Mouse (Mus musculus) G1E (cell line): ENCODE measurements around the gene Phactr3. TPM values are rescaled to one million over a fixed set of nuclear protein-coding genes. Genes with fewer than 3 reads are reported as not detected.

ENCODE experiments used
- ATAC-seq: 2 replicates; pipeline ENCODE4 v1.8.0; 2016; ENCODE audit warnings: mild to moderate bottlenecking; ENCODE audit not compliant: insufficient number of reproducible peaks, poor library complexity, low FRiP score, severe bottlenecking; ENCODE audit errors: extremely low read depth
- DNase-seq: peaks from one replicate; pipeline ENCODE4 v3.0.0; 2012; ENCODE audit warnings: low spot score
- H3K27me3 ChIP-seq: 2 replicates; pipeline ENCODE4 v1.6.1; 2012; ENCODE audit warnings: mild to moderate bottlenecking, low read length, inconsistent platforms; ENCODE audit not compliant: insufficient read depth
- H3K36me3 ChIP-seq: replicated peaks from 2 replicates; pipeline ENCODE3; 2012; ENCODE audit warnings: mild to moderate bottlenecking, inconsistent platforms
- H3K4me1 ChIP-seq: 2 replicates; pipeline ENCODE4 v1.6.1; 2012; ENCODE audit warnings: low read depth, low read length, inconsistent platforms, mixed read lengths; ENCODE audit not compliant: insufficient read depth
- H3K4me3 ChIP-seq: 2 replicates; pipeline ENCODE4 v1.5.1; 2012; ENCODE audit warnings: low read depth, mild to moderate bottlenecking, inconsistent platforms, low read length, moderate library complexity, mixed read lengths
- H3K9me3 ChIP-seq: replicated peaks from 2 replicates; pipeline ENCODE4 v1.6.1; 2012; ENCODE audit warnings: inconsistent platforms
- CTCF ChIP-seq: IDR thresholded peaks from 2 replicates; pipeline ENCODE4 v1.5.1; 2012; ENCODE audit warnings: low read depth, low read length, inconsistent platforms, mixed read lengths
- GATA1 ChIP-seq: IDR thresholded peaks from 2 replicates; pipeline ENCODE4 v1.6.1; 2012; ENCODE audit warnings: borderline replicate concordance, low read length, inconsistent platforms, mixed read lengths
- GATA2 ChIP-seq: IDR thresholded peaks from 2 replicates; pipeline ENCODE4 v1.6.1; 2012; ENCODE audit warnings: low read depth, low read length, inconsistent platforms, borderline replicate concordance
- POLR2AphosphoS5 ChIP-seq: IDR thresholded peaks from 2 replicates; pipeline ENCODE4 v1.6.1; 2012; ENCODE audit warnings: low read depth, low read length, inconsistent platforms; ENCODE audit not compliant: insufficient replicate concordance
- TAL1 ChIP-seq: conservative IDR thresholded peaks from 2 replicates; pipeline ENCODE4 v1.6.1; 2012; ENCODE audit warnings: low read depth, low read length, inconsistent platforms, mixed read lengths
- polyA plus RNA-seq: library from polyadenylated mRNA; stranded (reverse); fragments of >175 nt; gene quantifications from 2 replicates; pipeline ENCODE4 v1.2.3, GENCODE M21; 2012
- total RNA-seq, 2 experiments: library from RNA; stranded (forward) in 1 of 2; stranded (reverse) in 1 of 2; fragments of 200-1000 nt in 1 of 2; fragments of >200 nt in 1 of 2; fragmentation: Nextera tagmentation in 1 of 2; gene quantifications; 2 replicates each; pipeline ENCODE4 v1.2.3; 2014 to 2017

Gene Phactr3
- total and polyA plus RNA-seq, 3 experiments: 0.05 TPM; not detected in 2

- H3K27me3 ChIP-seq: no peaks in the 10 kb centered on the region
Measured at GRCm38 (mm10) chr2:178342597-178342996, 223.8 kb downstream of the Phactr3 start.

More at GRCm38 (mm10) chr2:178342597-178342996, 223.8 kb downstream of the Phactr3 start:
- ATAC-seq (no peak), DNase-seq (no peak)
- no peak for TF ChIP-seq GATA1
- no peak for TF ChIP-seq CTCF
- TF ChIP-seq TAL1: no peak
- TF ChIP-seq POLR2AphosphoS5: no peak
- TF ChIP-seq GATA2: no peak
- Histone ChIP-seq H3K4me3 (no peak overlapping the region), H3K9me3 (peaks cover 18% of the 10 kb centered on the region), H3K36me3 (no peaks in the 10 kb centered on the region), H3K4me1 (no peaks in the 10 kb centered on the region)

Other genes with a start within 250 kb of the Phactr3 start
- gene Gm14327, start 221.9 kb upstream of the Phactr3 start, total RNA-seq (2014; fragmentation: Nextera tagmentation): not detected in 2 replicates
- 0.52 and 0.82 TPM in 2 replicates for gene Gm14327, start 221.9 kb upstream of the Phactr3 start, total RNA-seq (2017)
- not detected in 2 replicates for gene Gm14327, start 221.9 kb upstream of the Phactr3 start, polyA plus RNA-seq
- gene Zfp972, start 193.4 kb upstream of the Phactr3 start, total RNA-seq (2014; fragmentation: Nextera tagmentation): 8.1 and 10.3 TPM in 2 replicates
- 21.9 and 22.0 TPM in 2 replicates for gene Zfp972, start 193.4 kb upstream of the Phactr3 start, total RNA-seq (2017)
- 0.67 and 0.72 TPM in 2 replicates for gene Zfp972, start 193.4 kb upstream of the Phactr3 start, polyA plus RNA-seq
- 50.0 and 62.9 TPM in 2 replicates for gene Gm14326, start 161.7 kb upstream of the Phactr3 start, total RNA-seq (2014; fragmentation: Nextera tagmentation)
- 24.6 and 31.5 TPM in 2 replicates for gene Gm14326, start 161.7 kb upstream of the Phactr3 start, total RNA-seq (2017)
- 1.7 and 1.8 TPM in 2 replicates for gene Gm14326, start 161.7 kb upstream of the Phactr3 start, polyA plus RNA-seq
- 151 and 161 TPM in 2 replicates for gene Zfp971, start 95.7 kb upstream of the Phactr3 start, total RNA-seq (2014; fragmentation: Nextera tagmentation)
- gene Zfp971, start 95.7 kb upstream of the Phactr3 start, total RNA-seq (2017): 45.7 and 53.7 TPM in 2 replicates
- gene Zfp971, start 95.7 kb upstream of the Phactr3 start, polyA plus RNA-seq: 2.1 and 2.6 TPM in 2 replicates
- 2.7 and 3.2 TPM in 2 replicates for gene Zfp931, start 40.5 kb upstream of the Phactr3 start, total RNA-seq (2014; fragmentation: Nextera tagmentation)
- 3.4 and 3.8 TPM in 2 replicates for gene Zfp931, start 40.5 kb upstream of the Phactr3 start, total RNA-seq (2017)
- 0.05 and 0.07 TPM in 2 replicates for gene Zfp931, start 40.5 kb upstream of the Phactr3 start, polyA plus RNA-seq